In the genomic region with DNA sequence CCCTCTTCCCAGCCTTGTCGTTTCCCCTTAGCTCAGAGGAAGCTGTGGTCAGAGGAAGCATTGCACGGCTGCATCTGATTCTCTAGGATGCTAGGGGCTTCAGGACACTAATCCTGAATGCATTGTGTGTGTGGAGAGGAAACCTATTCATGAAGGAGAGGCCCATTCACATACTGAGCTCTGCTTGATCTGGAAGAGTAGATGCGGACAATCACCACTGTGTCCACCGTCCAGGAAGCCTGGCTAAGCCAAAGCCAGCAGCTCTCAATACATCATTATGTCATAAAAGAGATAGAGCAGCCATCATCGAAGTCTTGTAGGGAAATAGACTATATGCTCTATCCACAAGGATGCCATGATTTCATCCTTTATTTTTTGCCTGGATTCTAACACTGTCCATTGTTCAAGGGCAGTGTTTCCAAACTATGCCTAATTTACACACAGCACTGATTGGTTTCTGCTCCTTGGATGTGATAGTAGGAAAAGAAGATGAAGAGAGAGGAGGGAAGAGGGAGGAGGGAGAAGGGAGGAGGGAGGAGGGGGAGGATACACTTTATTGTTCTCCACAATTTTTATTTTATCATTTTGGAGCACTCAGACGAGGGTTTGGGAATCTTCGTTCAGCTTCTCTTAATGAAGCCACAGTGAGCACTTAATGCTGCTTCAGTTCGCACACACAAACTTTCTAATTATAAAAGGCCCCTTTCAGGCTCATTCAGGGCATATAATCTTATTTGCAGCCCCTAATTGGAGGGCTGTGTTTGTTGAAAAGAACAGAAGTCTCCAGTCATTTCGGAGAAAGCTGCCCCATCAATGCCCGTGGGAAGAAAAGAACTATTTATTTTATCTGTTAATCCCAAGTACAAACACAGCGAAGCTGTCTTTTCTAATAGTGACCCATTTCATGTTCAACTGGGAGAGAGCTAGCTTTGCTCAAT, we compare ENCODE assay signal across 16 mouse cellular contexts.
DNase-seq lines count a peak whose midpoint lies in the region; ATAC-seq lines count a peak whose summit lies in the region.
"Had no signal": no experiment of that assay in that cellular context is flagged by ENCODE, and none has a peak within 500 bp of the region (broad histone marks: within the 10 kb centered on the region; RNA-seq: fewer than 3 reads in every experiment).

No protein-coding gene starts in this region.

- no peaks in the 10 kb centered on the region for H3K9me3 ChIP-seq in forebrain, embryonic 11.5 days (ENCODE audit: control insufficient read depth, low read length)
- H3K9me3 ChIP-seq in forebrain, embryonic 15.5 days: no peaks in the 10 kb centered on the region
- no peaks in the 10 kb centered on the region for H3K9me3 ChIP-seq in midbrain, embryonic 13.5 days
- H3K9me3 ChIP-seq: hindbrain, embryonic 12.5 days; liver, embryonic 12.5 days had no signal

- H3K36me3 ChIP-seq in forebrain, embryonic 11.5 days (ENCODE audit: control insufficient read depth, insufficient read depth, low read length): no peaks in the 10 kb centered on the region
- H3K36me3 ChIP-seq in forebrain, embryonic 15.5 days: no peaks in the 10 kb centered on the region
- H3K36me3 ChIP-seq in midbrain, embryonic 13.5 days: no peaks in the 10 kb centered on the region
- H3K36me3 ChIP-seq: hindbrain, embryonic 12.5 days; liver, embryonic 12.5 days had no signal

- WGBS in forebrain, embryonic 11.5 days: 5% methylated on average over 11 of the region's 11 CpGs
- 3% methylated on average over 11 of the region's 11 CpGs for WGBS in forebrain, embryonic 15.5 days
- WGBS in midbrain, embryonic 13.5 days: 6% methylated on average over 11 of the region's 11 CpGs

- peaks cover 78% of the 10 kb centered on the region for H3K27me3 ChIP-seq in forebrain, embryonic 11.5 days (ENCODE audit: control insufficient read depth, insufficient read depth, low read length)
- peaks cover 66% of the 10 kb centered on the region for H3K27me3 ChIP-seq in forebrain, embryonic 15.5 days
- peaks cover 71% of the 10 kb centered on the region for H3K27me3 ChIP-seq in midbrain, embryonic 13.5 days
- H3K27me3 ChIP-seq: CH12.LX; hindbrain, embryonic 12.5 days; liver, embryonic 12.5 days had no signal

- peaks cover 3% of the 10 kb centered on the region; the same call in 1 of the 2 replicates for H3K4me1 ChIP-seq in forebrain, embryonic 11.5 days (replicated peaks; ENCODE audit: control insufficient read depth, insufficient read depth, low read length)
- H3K4me1 ChIP-seq in forebrain, embryonic 15.5 days: no peaks in the 10 kb centered on the region
- H3K4me1 ChIP-seq in midbrain, embryonic 13.5 days (replicated peaks): peaks cover 12% of the 10 kb centered on the region
- H3K4me1 ChIP-seq: hindbrain, embryonic 12.5 days; liver, embryonic 12.5 days had no signal

- H3K4me2 ChIP-seq in forebrain, embryonic 11.5 days (ENCODE audit: low read depth, low read length, severe bottlenecking): no peak overlapping the region
- H3K4me2 ChIP-seq in forebrain, embryonic 15.5 days (replicated peaks): no peak overlapping the region
- no peak overlapping the region for H3K4me2 ChIP-seq in midbrain, embryonic 13.5 days (replicated peaks)
- H3K4me2 ChIP-seq: hindbrain, embryonic 12.5 days; liver, embryonic 12.5 days had no signal

- H3K27ac ChIP-seq in forebrain, embryonic 11.5 days (ENCODE audit: low read depth, low read length): no peak overlapping the region
- H3K27ac ChIP-seq in forebrain, embryonic 15.5 days (replicated peaks): no peak overlapping the region
- H3K27ac ChIP-seq in midbrain, embryonic 13.5 days: no peak overlapping the region
- H3K27ac ChIP-seq: hindbrain, embryonic 12.5 days; liver, embryonic 12.5 days had no signal

- no peak overlapping the region for H3K9ac ChIP-seq in forebrain, embryonic 11.5 days (ENCODE audit: low read length)
- no peak overlapping the region for H3K9ac ChIP-seq in forebrain, embryonic 15.5 days (replicated peaks)
- H3K9ac ChIP-seq in midbrain, embryonic 13.5 days (replicated peaks): no peak overlapping the region
- H3K9ac ChIP-seq: hindbrain, embryonic 12.5 days; liver, embryonic 12.5 days had no signal

- H3K4me3 ChIP-seq in forebrain, embryonic 11.5 days (ENCODE audit: low read depth, low read length): no peak overlapping the region
- no peak overlapping the region for H3K4me3 ChIP-seq in forebrain, embryonic 15.5 days
- no peak overlapping the region for H3K4me3 ChIP-seq in midbrain, embryonic 13.5 days (replicated peaks)
- H3K4me3 ChIP-seq: erythroblast, embryonic 14.5 days; hindbrain, embryonic 12.5 days; liver, embryonic 12.5 days had no signal

- ATAC-seq in forebrain, embryonic 11.5 days (replicated peaks; ENCODE audit: low FRiP score): peak; percentile 81
- no peak for ATAC-seq in forebrain, embryonic 15.5 days (replicated peaks)
- peak; percentile 63 for ATAC-seq in midbrain, embryonic 13.5 days
- ATAC-seq: liver, embryonic 12.5 days had no signal

- DNase-seq in forebrain, embryonic 11.5 days (ENCODE audit: low spot score): no peak
- DNase-seq in right cerebral cortex, postnatal 4 days: peak; percentile 5
- DNase-seq in right cerebral cortex, postnatal 25 days: no peak
- DNase-seq in cerebellum, postnatal 36 days: no peak
- no peak for DNase-seq in gastrocnemius, postnatal 10 days
- DNase-seq in lung, postnatal 10 days: no peak
- DNase-seq: heart, adult 11 months; kidney, adult 11 months; kidney, postnatal 25 days; thymus, postnatal 4 days had no signal
